Mouse (Mus musculus) brain, embryonic 14.5 days (tissue): ENCODE measurements around the gene Tubg2.

ENCODE experiments used
- CTCF ChIP-seq: fragments of 200-500 bp; IDR thresholded peaks from 2 replicates; pipeline ENCODE4 v1.5.1; 2012; ENCODE audit warnings: inconsistent platforms, mild to moderate bottlenecking, moderate library complexity, borderline replicate concordance; ENCODE audit not compliant: insufficient read depth, insufficient read length; ENCODE audit errors: extremely low read depth
- POLR2A ChIP-seq: fragments of 200-500 bp; IDR thresholded peaks from 2 replicates; pipeline ENCODE4 v1.6.1; 2012; ENCODE audit warnings: mild to moderate bottlenecking, inconsistent platforms, borderline replicate concordance; ENCODE audit not compliant: poor library complexity, insufficient read depth, insufficient read length, severe bottlenecking; ENCODE audit errors: extremely low read depth

DNA sequence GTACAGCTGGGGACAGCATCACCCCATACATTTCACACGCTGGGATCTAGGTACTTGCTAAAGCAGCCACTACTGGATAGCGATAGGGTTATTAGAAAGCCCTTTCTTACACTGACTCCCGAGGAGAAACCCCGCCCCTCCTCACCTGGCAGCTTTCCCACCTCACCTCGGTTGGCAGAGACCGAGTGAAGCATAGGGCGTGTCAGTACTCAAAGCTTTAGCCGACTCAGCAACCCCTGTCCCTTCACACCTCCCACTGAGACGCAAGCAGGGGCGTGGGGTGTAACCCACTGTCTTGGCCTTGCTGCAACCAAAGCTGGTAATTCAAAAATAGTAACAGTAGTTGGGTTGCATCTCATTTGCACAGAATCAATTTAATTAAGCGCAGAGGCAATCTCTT, 17.4 kb downstream of the Tubg2 start:
- TF ChIP-seq POLR2A (no peak), CTCF (no peak)
